Mouse (Mus musculus) ES-E14 (cell line): ENCODE measurements at regions not wholly inside any gene's neighbourhood (a gene's known extent, or its start where the extent isn't known, plus 50 kb on each side); places are given as distances from the start of the nearest gene placed in this dataset.

ENCODE experiments used
- DNase-seq: peaks from one replicate; pipeline ENCODE4 v3.0.0-alpha.2; 2013; ENCODE audit warnings: low read depth, low spot score
- H3K27ac ChIP-seq: 2 replicates; pipeline ENCODE4 v1.5.1; 2012; ENCODE audit warnings: low read depth, mild to moderate bottlenecking, low read length, moderate library complexity, mixed read lengths; ENCODE audit not compliant: poor library complexity, insufficient read depth, severe bottlenecking
- H3K36me3 ChIP-seq: 2 replicates; pipeline ENCODE4 v1.6.1; 2012; ENCODE audit warnings: mild to moderate bottlenecking, low read length, moderate library complexity, mixed read lengths; ENCODE audit not compliant: control insufficient read depth, poor library complexity, insufficient read depth, severe bottlenecking
- H3K4me1 ChIP-seq, 2 experiments: fragments of 150-350 bp in 1 of 2; sonication (generic) in 1 of 2; 2 replicates each; pipeline ENCODE4 v1.6.1; 2012; ENCODE audit warnings: low read length in 2 of 2, mild to moderate bottlenecking in 1 of 2, mixed read lengths in 1 of 2; ENCODE audit not compliant: control insufficient read depth in 2 of 2, insufficient read depth in 2 of 2, poor library complexity in 1 of 2
- H3K4me3 ChIP-seq, 2 experiments: fragments of 150-350 bp in 1 of 2; sonication (generic) in 1 of 2; 2 replicates each; pipeline ENCODE4 v1.5.1; 2012; ENCODE audit warnings: low read length in 2 of 2, low read depth in 1 of 2, mild to moderate bottlenecking in 1 of 2, mixed read lengths in 1 of 2; ENCODE audit not compliant: insufficient read depth in 1 of 2, poor library complexity in 1 of 2, severe bottlenecking in 1 of 2
- H3K9ac ChIP-seq: 2 replicates; pipeline ENCODE4 v1.6.1; 2012; ENCODE audit warnings: low read depth, mild to moderate bottlenecking, low read length, mixed read lengths; ENCODE audit not compliant: poor library complexity, insufficient read depth, severe bottlenecking
- H3K9me3 ChIP-seq: fragments of 150-350 bp; sonication (generic); 2 replicates; pipeline ENCODE4 v1.6.1; 2012; ENCODE audit warnings: low read depth, mild to moderate bottlenecking, low read length; ENCODE audit not compliant: control insufficient read depth, insufficient read depth
- CHD2 ChIP-seq: IDR thresholded peaks from 2 replicates; pipeline ENCODE4 v1.6.1; 2014; ENCODE audit warnings: mild to moderate bottlenecking, low read depth, low read length, inconsistent platforms
- HCFC1 ChIP-seq: IDR thresholded peaks from 2 replicates; pipeline ENCODE4 v1.6.1; 2012; ENCODE audit warnings: low read length, inconsistent platforms, borderline replicate concordance; ENCODE audit not compliant: insufficient read depth
- MAFK ChIP-seq: IDR thresholded peaks from 2 replicates; pipeline ENCODE4 v1.6.1; 2014; ENCODE audit warnings: mild to moderate bottlenecking, low read depth, low read length, inconsistent platforms; ENCODE audit not compliant: insufficient read depth
- ZC3H11A ChIP-seq: IDR thresholded peaks from 2 replicates; pipeline ENCODE4 v1.6.1; 2012; ENCODE audit warnings: low read depth, mild to moderate bottlenecking, inconsistent platforms, low read length, borderline replicate concordance
- ZNF384 ChIP-seq: IDR thresholded peaks from 2 replicates; pipeline ENCODE4 v1.6.1; 2012; ENCODE audit warnings: low read depth, low read length, inconsistent platforms
- in situ Hi-C, 2 experiments: fragments of 600-800 bp; cut with MboI; formaldehyde crosslinking; loops; one replicate each; pipeline ENCODE4 v1.15.1; 2025; ENCODE audit warnings: low sequenced_read_pairs in 2 of 2, inconsistent platforms in 1 of 2; ENCODE audit not compliant: unreplicated experiment in 2 of 2

GRCm38 (mm10) chr5:49712607-49713006 lies 187.9 kb upstream of the Kcnip4 start:
- no peaks in the 10 kb centered on the region for H3K4me1 ChIP-seq
- in situ Hi-C loops = no loop called here
- H3K9me3 ChIP-seq = no peaks in the 10 kb centered on the region

GRCm38 (mm10) chr5:49682156-49682555 lies 157.4 kb upstream of the Kcnip4 start:
- no peaks in the 10 kb centered on the region for H3K9me3 ChIP-seq
- in situ Hi-C loops = no loop called here
- no peak for DNase-seq

More at GRCm38 (mm10) chr5:49712607-49713006, 187.9 kb upstream of the Kcnip4 start:
- H3K9ac ChIP-seq = no peak overlapping the region
- TF ChIP-seq HCFC1 (no peak), CHD2 (no peak), ZC3H11A (no peak), MAFK (no peak), ZNF384 (no peak)
- H3K27ac ChIP-seq = no peak overlapping the region
- no peak overlapping the region for H3K4me3 ChIP-seq
- peak; percentile 53 for DNase-seq
- no peaks in the 10 kb centered on the region for H3K36me3 ChIP-seq

GRCm38 (mm10) chr5:49681514-49681913 lies 156.8 kb upstream of the Kcnip4 start:
- in situ Hi-C loops = no loop called here
- DNase-seq = no peak
- TF ChIP-seq ZNF384 (no peak), ZC3H11A (no peak), MAFK (no peak), HCFC1 (no peak), CHD2 (no peak)
- H3K9me3 ChIP-seq = no peaks in the 10 kb centered on the region
- no peaks in the 10 kb centered on the region for H3K36me3 ChIP-seq
- H3K27ac ChIP-seq = no peak overlapping the region
- H3K4me1 ChIP-seq = no peaks in the 10 kb centered on the region
- H3K9ac ChIP-seq = no peak overlapping the region
- no peak overlapping the region for H3K4me3 ChIP-seq

More at GRCm38 (mm10) chr5:49682156-49682555, 157.4 kb upstream of the Kcnip4 start:
- H3K4me1 ChIP-seq = no peaks in the 10 kb centered on the region
- H3K27ac ChIP-seq = no peak overlapping the region
- no peak overlapping the region for H3K4me3 ChIP-seq
- no peak overlapping the region for H3K9ac ChIP-seq
- H3K36me3 ChIP-seq = no peaks in the 10 kb centered on the region
- TF ChIP-seq ZC3H11A (no peak), CHD2 (no peak), ZNF384 (no peak), HCFC1 (no peak), MAFK (no peak)

GRCm38 (mm10) chr5:49675885-49676284 lies 151.2 kb upstream of the Kcnip4 start:
- TF ChIP-seq ZC3H11A (no peak), CHD2 (no peak), MAFK (no peak), ZNF384 (no peak), HCFC1 (no peak)
- no peak for DNase-seq
- Histone ChIP-seq H3K27ac (no peak overlapping the region), H3K4me3 (no peak overlapping the region), H3K4me1 (no peaks in the 10 kb centered on the region), H3K36me3 (no peaks in the 10 kb centered on the region), H3K9ac (no peak overlapping the region), H3K9me3 (no peaks in the 10 kb centered on the region)
- in situ Hi-C loops = no loop called here

GRCm38 (mm10) chr5:49665196-49665595 lies 140.5 kb upstream of the Kcnip4 start:
- no peaks in the 10 kb centered on the region for H3K9me3 ChIP-seq
- no peaks in the 10 kb centered on the region for H3K36me3 ChIP-seq
- TF ChIP-seq ZNF384 (no peak), ZC3H11A (no peak), CHD2 (no peak), HCFC1 (no peak), MAFK (no peak)
- H3K4me1 ChIP-seq = no peaks in the 10 kb centered on the region
- DNase-seq = no peak
- in situ Hi-C loops = no loop called here
- no peak overlapping the region for H3K9ac ChIP-seq
- no peak overlapping the region for H3K27ac ChIP-seq
- H3K4me3 ChIP-seq = no peak overlapping the region
